Mouse (Mus musculus): Measurements from ENCODE around the gene Sumf1. TPM values are rescaled to one million over a fixed set of nuclear protein-coding genes. Genes with fewer than 3 reads are reported as not detected.
A peak's percentile ranks its signal among the peaks of the same experiment; 100 is the strongest.

Sumf1 gene
- polyA plus RNA-seq, 1 experiment, result 37.6 TPM

GRCm38 (mm10) chr6:108167946-108168680 is 17.3 kb downstream of the Sumf1 start:
- TF ChIP-seq POLR2A (IDR thresholded peaks at IDR 0.05; ENCODE audit: low read depth, low read length), result no peak
- no peak for TF ChIP-seq CTCF (conservative IDR thresholded peaks at IDR 0.05; ENCODE audit: insufficient read depth, insufficient read length, low read depth, low read length)
- H3K4me3 ChIP-seq (ENCODE audit: insufficient read depth, low read depth, low read length), result no peak overlapping the region
- WGBS, result 64% methylated on average over 7 of the region's 7 CpGs
- peak; percentile 34 for DNase-seq
- H3K4me1 ChIP-seq (ENCODE audit: control insufficient read depth, insufficient read depth, low read length), result no peaks in the 10 kb centered on the region; the same call in 1 of the 2 replicates
- no peaks in the 10 kb centered on the region for H3K27me3 ChIP-seq (replicated peaks; ENCODE audit: control insufficient read depth, insufficient read depth, low read length)
- peaks cover 4% of the 10 kb centered on the region for H3K36me3 ChIP-seq (ENCODE audit: control insufficient read depth, insufficient read depth, low read length)
- H3K27ac ChIP-seq (ENCODE audit: insufficient read depth, low read depth, low read length), result no peak overlapping the region

DNA sequence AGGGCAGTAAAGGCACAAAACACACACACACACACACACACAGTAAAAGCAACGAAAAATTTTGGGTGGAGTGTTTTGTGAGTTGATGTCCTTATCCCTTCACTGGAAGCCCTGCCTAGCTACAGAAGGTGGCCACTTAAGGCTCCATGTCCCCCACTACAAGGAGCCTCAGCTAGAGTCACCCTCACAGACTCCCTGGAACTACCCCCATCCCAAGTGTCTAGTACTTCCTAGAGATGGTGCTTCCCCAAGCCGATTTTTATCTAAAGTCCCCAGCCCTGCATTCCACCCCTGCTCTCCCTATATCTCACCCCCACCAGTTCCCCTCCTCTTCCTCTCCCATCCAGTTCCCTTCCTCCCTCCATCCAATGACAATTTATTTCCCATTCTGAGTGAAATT is 19.8 kb downstream of the Sumf1 start:
- no peak overlapping the region for H3K4me3 ChIP-seq (ENCODE audit: insufficient read depth, low read depth, low read length)
- WGBS, result 78% methylated on average over 2 of the region's 2 CpGs
- H3K4me1 ChIP-seq (ENCODE audit: control insufficient read depth, insufficient read depth, low read length), result peaks cover 1% of the 10 kb centered on the region; the same call in 1 of the 2 replicates

GRCm38 (mm10) chr6:108164935-108165334 is 20.4 kb downstream of the Sumf1 start:
- WGBS, result 65% methylated on average over 5 of the region's 5 CpGs
- DNase-seq, result no peak
- peaks cover 3% of the 10 kb centered on the region; the same call in 1 of the 2 replicates for H3K4me1 ChIP-seq (ENCODE audit: control insufficient read depth, insufficient read depth, low read length)
- H3K27ac ChIP-seq (ENCODE audit: insufficient read depth, low read depth, low read length), result no peak overlapping the region
- H3K27me3 ChIP-seq (replicated peaks; ENCODE audit: control insufficient read depth, insufficient read depth, low read length), result no peaks in the 10 kb centered on the region
- H3K4me3 ChIP-seq (ENCODE audit: insufficient read depth, low read depth, low read length), result no peak overlapping the region
- no peaks in the 10 kb centered on the region for H3K36me3 ChIP-seq (ENCODE audit: control insufficient read depth, insufficient read depth, low read length)
- TF ChIP-seq CTCF (conservative IDR thresholded peaks at IDR 0.05; ENCODE audit: insufficient read depth, insufficient read length, low read depth, low read length), result no peak
- TF ChIP-seq POLR2A (IDR thresholded peaks at IDR 0.05; ENCODE audit: low read depth, low read length), result no peak

More for the DNA sequence above, 19.8 kb downstream of the Sumf1 start:
- H3K36me3 ChIP-seq (ENCODE audit: control insufficient read depth, insufficient read depth, low read length), result no peaks in the 10 kb centered on the region
- no peaks in the 10 kb centered on the region for H3K27me3 ChIP-seq (replicated peaks; ENCODE audit: control insufficient read depth, insufficient read depth, low read length)
- H3K27ac ChIP-seq (ENCODE audit: insufficient read depth, low read depth, low read length), result no peak overlapping the region
- TF ChIP-seq POLR2A (IDR thresholded peaks at IDR 0.05; ENCODE audit: low read depth, low read length), result no peak
- TF ChIP-seq CTCF (conservative IDR thresholded peaks at IDR 0.05; ENCODE audit: insufficient read depth, insufficient read length, low read depth, low read length), result no peak
- DNase-seq, result no peak

DNA sequence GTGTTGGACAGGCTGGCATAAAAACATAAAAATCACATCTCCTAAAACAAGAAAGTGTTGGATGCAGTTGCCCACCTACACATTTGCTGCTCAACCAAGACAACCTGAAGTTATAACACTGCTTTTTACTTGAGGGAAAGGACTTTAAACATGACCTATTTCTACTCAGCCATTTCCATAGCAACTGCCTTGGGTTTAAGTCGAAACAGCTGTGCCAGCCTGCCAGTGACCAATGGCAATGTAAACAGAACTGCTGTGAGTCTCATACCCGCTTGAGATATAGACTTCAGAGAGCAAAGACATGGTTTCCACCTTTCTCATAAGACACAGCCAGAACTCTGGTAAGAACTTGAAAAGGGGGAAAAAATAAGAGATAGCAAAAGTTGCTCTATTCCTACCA is 24.8 kb downstream of the Sumf1 start:
- no peak for DNase-seq
- TF ChIP-seq POLR2A (IDR thresholded peaks at IDR 0.05; ENCODE audit: low read depth, low read length) (no peak), CTCF (conservative IDR thresholded peaks at IDR 0.05; ENCODE audit: insufficient read depth, insufficient read length, low read depth, low read length) (no peak)
- Histone ChIP-seq H3K36me3 (ENCODE audit: control insufficient read depth, insufficient read depth, low read length) (no peaks in the 10 kb centered on the region), H3K4me3 (ENCODE audit: insufficient read depth, low read depth, low read length) (no peak overlapping the region), H3K27me3 (replicated peaks; ENCODE audit: control insufficient read depth, insufficient read depth, low read length) (no peaks in the 10 kb centered on the region), H3K27ac (ENCODE audit: insufficient read depth, low read depth, low read length) (no peak overlapping the region), H3K4me1 (ENCODE audit: control insufficient read depth, insufficient read depth, low read length) (peaks cover 3% of the 10 kb centered on the region; the same call in 1 of the 2 replicates)
- 46% methylated on average over 2 of the region's 2 CpGs for WGBS

GRCm38 (mm10) chr6:108156881-108157280 is 28.5 kb downstream of the Sumf1 start:
- TF ChIP-seq CTCF (conservative IDR thresholded peaks at IDR 0.05; ENCODE audit: insufficient read depth, insufficient read length, low read depth, low read length), result no peak
- TF ChIP-seq POLR2A (IDR thresholded peaks at IDR 0.05; ENCODE audit: low read depth, low read length), result no peak
- Histone ChIP-seq H3K27ac (ENCODE audit: insufficient read depth, low read depth, low read length) (no peak overlapping the region), H3K27me3 (replicated peaks; ENCODE audit: control insufficient read depth, insufficient read depth, low read length) (no peaks in the 10 kb centered on the region), H3K4me1 (ENCODE audit: control insufficient read depth, insufficient read depth, low read length) (peaks cover 3% of the 10 kb centered on the region; the same call in 1 of the 2 replicates), H3K4me3 (ENCODE audit: insufficient read depth, low read depth, low read length) (no peak overlapping the region), H3K36me3 (ENCODE audit: control insufficient read depth, insufficient read depth, low read length) (no peaks in the 10 kb centered on the region)
- WGBS, result 78% methylated on average over 6 of the region's 6 CpGs
- DNase-seq, result no peak

DNA sequence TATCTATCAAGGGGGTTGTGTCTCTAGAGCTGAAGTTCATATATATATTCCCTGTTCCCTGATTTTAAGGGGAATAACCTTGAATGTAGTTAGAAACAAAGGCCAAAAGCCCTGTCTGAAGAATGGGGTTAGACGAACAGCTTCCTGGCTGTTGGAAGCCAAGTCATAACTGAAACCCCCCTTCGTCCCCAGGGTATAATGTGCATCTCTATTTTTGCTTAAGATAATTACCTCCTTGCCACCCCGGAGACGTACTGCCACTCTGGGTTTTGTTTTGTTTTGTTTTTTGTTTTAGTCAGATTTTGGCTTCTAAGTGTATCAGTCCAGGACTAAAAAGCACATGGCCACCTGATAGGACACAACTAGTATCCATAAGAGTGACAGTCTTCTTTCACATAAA is 31.1 kb downstream of the Sumf1 start:
- TF ChIP-seq CTCF (conservative IDR thresholded peaks at IDR 0.05; ENCODE audit: insufficient read depth, insufficient read length, low read depth, low read length), result no peak
- TF ChIP-seq POLR2A (IDR thresholded peaks at IDR 0.05; ENCODE audit: low read depth, low read length), result no peak
- H3K27ac ChIP-seq (ENCODE audit: insufficient read depth, low read depth, low read length), result no peak overlapping the region
- WGBS, result 95% methylated on average over 4 of the region's 4 CpGs
- no peak for DNase-seq
- H3K36me3 ChIP-seq (ENCODE audit: control insufficient read depth, insufficient read depth, low read length), result no peaks in the 10 kb centered on the region
- no peaks in the 10 kb centered on the region; the same call in 1 of the 2 replicates for H3K4me1 ChIP-seq (ENCODE audit: control insufficient read depth, insufficient read depth, low read length)
- H3K27me3 ChIP-seq (replicated peaks; ENCODE audit: control insufficient read depth, insufficient read depth, low read length), result no peaks in the 10 kb centered on the region
- no peak overlapping the region for H3K4me3 ChIP-seq (ENCODE audit: insufficient read depth, low read depth, low read length)

GRCm38 (mm10) chr6:108152661-108153269 is 32.6 kb downstream of the Sumf1 start:
- TF ChIP-seq CTCF (conservative IDR thresholded peaks at IDR 0.05; ENCODE audit: insufficient read depth, insufficient read length, low read depth, low read length) (no peak), POLR2A (IDR thresholded peaks at IDR 0.05; ENCODE audit: low read depth, low read length) (no peak)
- peak; percentile 29 for DNase-seq
- Histone ChIP-seq H3K27me3 (replicated peaks; ENCODE audit: control insufficient read depth, insufficient read depth, low read length) (no peaks in the 10 kb centered on the region), H3K4me1 (ENCODE audit: control insufficient read depth, insufficient read depth, low read length) (no peaks in the 10 kb centered on the region; the same call in 1 of the 2 replicates), H3K4me3 (ENCODE audit: insufficient read depth, low read depth, low read length) (no peak overlapping the region), H3K36me3 (ENCODE audit: control insufficient read depth, insufficient read depth, low read length) (no peaks in the 10 kb centered on the region), H3K27ac (ENCODE audit: insufficient read depth, low read depth, low read length) (no peak overlapping the region)
- WGBS, result 85% methylated on average over 9 of the region's 9 CpGs
